Mouse (Mus musculus) left cerebral cortex, postnatal 25 days (tissue): ENCODE results near the gene Olfr1466. TPM values are rescaled to one million over a fixed set of nuclear protein-coding genes. Genes with fewer than 3 reads are reported as not detected.

Experiments used
- DNase-seq, 2 experiments: peaks; one replicate each; pipeline ENCODE4 v3.0.0; 2022; ENCODE audit warnings: low spot score in 2 of 2, mixed read lengths in 1 of 2
- intact Hi-C: fragments of 180-260 bp; cut with DNase I; formaldehyde crosslinking; loops from one replicate; pipeline ENCODE4 v1.15.1; 2025
- total RNA-seq, 2 experiments: library from RNA; stranded (reverse); gene quantifications; 2 replicates each; pipeline ENCODE4 v1.2.3; 2021

Olfr1466 gene
- total RNA-seq, result not detected

DNA sequence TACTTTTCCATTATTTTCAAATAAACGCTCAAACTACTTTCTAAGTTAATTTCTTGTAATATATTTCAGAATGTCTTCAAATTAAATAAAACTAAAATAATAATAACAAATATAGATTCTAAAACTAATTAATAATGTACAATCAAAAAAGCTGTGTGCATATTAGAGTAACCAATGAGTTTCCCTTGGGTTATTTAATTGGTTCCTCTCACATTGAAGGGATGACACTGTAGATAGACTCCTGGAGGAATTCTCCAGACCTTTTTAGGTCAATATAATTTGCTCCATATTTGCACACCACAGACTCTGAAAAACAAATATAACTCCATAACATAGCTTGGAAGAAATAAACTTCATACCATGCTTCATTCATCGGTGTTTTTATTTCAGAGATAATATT is at the start of gene Olfr1466:
TSS of gene Olfr1466 (plus strand) at position 301 of the 400 bp plus-strand sequence.
- no peak for DNase-seq
- intact Hi-C loops, result no loop called here

DNA sequence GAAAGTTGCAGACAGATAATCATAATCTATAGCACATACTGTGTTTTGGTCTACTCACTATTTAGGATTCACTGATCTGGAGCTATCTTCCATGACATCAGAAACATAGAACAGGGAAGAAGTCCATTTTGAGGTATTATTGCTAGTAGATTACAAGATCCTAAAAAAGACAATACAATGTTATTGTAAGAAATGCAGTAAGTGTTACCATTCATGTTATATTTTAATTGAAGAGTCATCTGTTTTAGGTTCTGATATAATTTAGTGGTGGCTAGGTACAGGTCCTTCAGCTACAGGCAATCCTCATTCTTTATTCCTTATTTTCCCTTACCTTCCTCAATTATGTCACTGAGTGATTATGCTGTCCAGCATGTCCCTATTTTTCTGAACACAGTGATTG is 23.2 kb upstream of the Olfr1466 start, which contains the start of gene Olfr1465:
TSS of gene Olfr1465 (minus strand) at position 101 of the 400 bp plus-strand sequence.
- no peak for DNase-seq
- intact Hi-C loops, result loop anchor here (2.0 kb wide), 1 partner anchor 33 kb away; no protein-coding TSS in a partner anchor

DNA sequence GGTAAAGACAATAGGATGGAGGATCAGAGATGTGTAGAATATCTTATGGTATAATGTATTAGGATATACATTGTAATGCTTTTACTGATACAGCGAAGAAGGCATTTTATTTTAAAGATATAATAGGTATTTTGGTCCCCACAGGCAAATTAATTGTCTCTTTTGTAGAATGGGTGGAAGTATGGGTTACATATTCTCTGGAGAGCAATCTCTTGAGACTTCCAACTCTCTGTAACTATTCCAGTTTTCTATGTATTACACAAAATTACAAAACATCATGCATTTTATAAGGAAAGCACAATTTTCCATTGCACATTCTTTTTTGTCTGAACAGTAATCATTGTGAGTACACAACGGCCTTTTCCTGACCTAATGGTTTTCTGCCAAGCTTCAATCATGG is 23.3 kb downstream of the Olfr1466 start, which contains the start of gene Olfr1467:
TSS of gene Olfr1467 (plus strand) at position 301 of the 400 bp plus-strand sequence.
- no peak for DNase-seq
- intact Hi-C loops, result no loop called here

Other genes starting within 250 kb of the Olfr1466 start
- gene Olfr1457, start 241.0 kb upstream of the Olfr1466 start, total RNA-seq, result not detected
- not detected for gene Olfr1458, start 232.1 kb upstream of the Olfr1466 start, total RNA-seq
- under 1 TPM; 0.05 to 0.21 TPM for gene Olfr1459, start 189.3 kb upstream of the Olfr1466 start, total RNA-seq
- gene Olfr1461, start 175.9 kb upstream of the Olfr1466 start, total RNA-seq, result not detected
- gene Olfr1462, start 153.1 kb upstream of the Olfr1466 start, total RNA-seq, result not detected
- not detected for gene Olfr1463, start 107.5 kb upstream of the Olfr1466 start, total RNA-seq
- not detected for gene Olfr1465, start 23.3 kb upstream of the Olfr1466 start, total RNA-seq
- not detected for gene Olfr1467, start 23.4 kb downstream of the Olfr1466 start, total RNA-seq
- not detected for gene Olfr1469, start 69.0 kb downstream of the Olfr1466 start, total RNA-seq
- not detected for gene Olfr1471, start 104.5 kb downstream of the Olfr1466 start, total RNA-seq
- not detected for gene Olfr1472, start 117.2 kb downstream of the Olfr1466 start, total RNA-seq
- not detected for gene Olfr1474, start 130.7 kb downstream of the Olfr1466 start, total RNA-seq
- gene Olfr1475, start 141.3 kb downstream of the Olfr1466 start, total RNA-seq, result not detected
- not detected for gene Olfr1477, start 161.7 kb downstream of the Olfr1466 start, total RNA-seq
- not detected for gene Olfr1480, start 189.1 kb downstream of the Olfr1466 start, total RNA-seq
- gene Olfr1484, start 244.6 kb downstream of the Olfr1466 start, total RNA-seq, result not detected